In genomic region chr14:22679705-22680643, GRCm38 (mm10) we compare ENCODE assay signal across 11 mouse cellular contexts.
A peak's percentile ranks its signal among the peaks of the same experiment; 100 is the strongest.
DNase-seq lines count a peak whose midpoint lies in the region; ATAC-seq and TF ChIP-seq lines count a peak whose summit lies in the region.
"Had no signal": no experiment of that assay in that cellular context is flagged by ENCODE, and none has a peak within 500 bp of the region (broad histone marks: within the 10 kb centered on the region; RNA-seq: fewer than 3 reads in every experiment).

No protein-coding gene starts in this region.

- DNase-seq in embryo, embryonic 10 days (ENCODE audit: low spot score), result peak; percentile 70
- no peak for DNase-seq in adrenal gland, postnatal 10 days
- no peak for DNase-seq in adrenal gland, adult 8-10 months
- no peak for DNase-seq in yolk sac, embryonic 10.5 days (ENCODE audit: low spot score)
- DNase-seq: heart, postnatal 36 days; thymus, postnatal 14 days had no signal

- peak overlapping the region; percentile 0; the same call in 1 of the 2 replicates for H3K4me2 ChIP-seq in forebrain, embryonic 12.5 days
- H3K4me2 ChIP-seq in kidney, embryonic 15.5 days, result no peak overlapping the region
- peak overlapping the region; percentile 57 for H3K4me2 ChIP-seq in myocyte (ENCODE audit: low read depth)

- no peaks in the 10 kb centered on the region for H3K79me2 ChIP-seq in myocyte (ENCODE audit: control insufficient read depth, insufficient read depth)

- no peaks in the 10 kb centered on the region for H3K9me3 ChIP-seq in forebrain, embryonic 12.5 days
- H3K9me3 ChIP-seq in kidney, embryonic 15.5 days (replicated peaks), result 0 out of 2 replicates have a peak, but pooled peaks cover 2% of the 10 kb centered on the region

- H3ac ChIP-seq in myocyte (ENCODE audit: control insufficient read depth, insufficient read length), result no peak overlapping the region

- ATAC-seq in forebrain, embryonic 12.5 days (ENCODE audit: low FRiP score), result peak; percentile 81
- ATAC-seq in kidney, embryonic 15.5 days (replicated peaks; ENCODE audit: low FRiP score), result peak; percentile 52

- no peak overlapping the region for H3K4me3 ChIP-seq in forebrain, embryonic 12.5 days (replicated peaks)
- no peak overlapping the region for H3K4me3 ChIP-seq in kidney, embryonic 15.5 days (replicated peaks)
- peak overlapping the region; percentile 29 for H3K4me3 ChIP-seq in myocyte

- peaks cover 44% of the 10 kb centered on the region for H3K27me3 ChIP-seq in forebrain, embryonic 12.5 days
- H3K27me3 ChIP-seq in kidney, embryonic 15.5 days, result no peaks in the 10 kb centered on the region
- H3K27me3 ChIP-seq in myocyte (ENCODE audit: control insufficient read depth, insufficient read depth, insufficient read length), result no peaks in the 10 kb centered on the region

- H3K36me3 ChIP-seq in forebrain, embryonic 12.5 days (replicated peaks), result no peaks in the 10 kb centered on the region
- no peaks in the 10 kb centered on the region for H3K36me3 ChIP-seq in kidney, embryonic 15.5 days
- no peaks in the 10 kb centered on the region for H3K36me3 ChIP-seq in myocyte (ENCODE audit: control insufficient read depth, insufficient read depth)
- H3K36me3 ChIP-seq: G1E had no signal

- H3K27ac ChIP-seq in forebrain, embryonic 12.5 days, result peak overlapping the region; percentile 86
- H3K27ac ChIP-seq in kidney, embryonic 15.5 days, result peak overlapping the region; percentile 83
- H3K27ac ChIP-seq: macrophage had no signal

- WGBS in forebrain, embryonic 12.5 days, result 14% methylated on average over 9 of the region's 9 CpGs
- 52% methylated on average over 9 of the region's 9 CpGs for WGBS in kidney, embryonic 15.5 days

- TF ChIP-seq POLR2A in myocyte (IDR thresholded peaks at IDR 0.05; ENCODE audit: insufficient read length, low read depth), result no peak

- H3K4me1 ChIP-seq in forebrain, embryonic 12.5 days, result peaks cover 24% of the 10 kb centered on the region
- H3K4me1 ChIP-seq in kidney, embryonic 15.5 days, result peaks cover 16% of the 10 kb centered on the region

- H3K9ac ChIP-seq in forebrain, embryonic 12.5 days, result no peak overlapping the region
- H3K9ac ChIP-seq in kidney, embryonic 15.5 days, result no peak overlapping the region

TF ChIP-seq in myocyte, 11 proteins besides CTCF, POLR2A, EP300 and RAD21:
- no peak for TF ChIP-seq E2F4 (IDR thresholded peaks at IDR 0.05; ENCODE audit: insufficient read depth)
- no peak for TF ChIP-seq MYOG (IDR thresholded peaks at IDR 0.05; ENCODE audit: control insufficient read depth in 1 of 3, insufficient read depth in 1 of 3, insufficient read length in 2 of 3, low read depth in 2 of 3)
- no peak for TF ChIP-seq MYOD1 (IDR thresholded peaks at IDR 0.05; ENCODE audit: control insufficient read depth in 1 of 3, insufficient read length in 2 of 3, low read depth in 2 of 3)
- TF ChIP-seq USF1 (IDR thresholded peaks at IDR 0.05; ENCODE audit: low read depth), result no peak
- no peak for TF ChIP-seq TCF12 (IDR thresholded peaks at IDR 0.05; ENCODE audit: insufficient read depth, poor library complexity, severe bottlenecking)
- no peak for TF ChIP-seq MAX (IDR thresholded peaks at IDR 0.05; ENCODE audit: low read depth)
- no peak for TF ChIP-seq REST (IDR thresholded peaks at IDR 0.05; ENCODE audit: insufficient read depth, insufficient read length)
- no peak for TF ChIP-seq SRF (IDR thresholded peaks at IDR 0.05; ENCODE audit: control insufficient read depth, insufficient read length, low read depth)
- no peak for TF ChIP-seq TCF3 (IDR thresholded peaks at IDR 0.05; ENCODE audit: insufficient read length, low read depth)
TF ChIP-seq in myocyte: peak in this region for 0.
